Mouse (Mus musculus): ENCODE data around the gene Ptpn23. TPM values are rescaled to one million over a fixed set of nuclear protein-coding genes. Genes with fewer than 3 reads are reported as not detected.

The Ptpn23 gene
- total and polyA plus RNA-seq, 3 experiments = 7.3 to 40.1 TPM; not detected in 1

DNA sequence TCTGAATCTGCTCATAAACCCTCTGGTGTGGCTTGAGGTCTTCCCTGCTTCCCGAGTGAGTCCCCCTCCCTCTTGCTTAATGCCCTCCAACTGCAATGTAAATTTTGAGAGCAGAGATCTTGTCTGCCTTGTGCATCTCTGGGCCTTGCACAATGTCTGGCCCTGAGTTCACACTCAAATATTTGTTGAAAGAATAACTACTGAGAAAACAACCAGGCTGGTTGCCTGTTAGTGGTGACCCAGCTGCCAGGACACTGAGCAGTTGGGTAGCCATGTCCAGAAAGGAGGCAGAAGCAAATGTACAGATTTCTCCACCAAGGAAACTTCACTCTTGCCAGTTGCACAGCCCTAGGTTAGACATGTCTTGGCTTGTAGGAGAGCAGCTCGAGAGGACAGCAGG lies 49.7 kb downstream of the Ptpn23 start:
- Histone ChIP-seq H3K4me1 (ENCODE audit: control insufficient read depth in 1 of 2, insufficient read depth in 2 of 2, low read length in 2 of 2) (no peaks in the 10 kb centered on the region), H3K36me3 (ENCODE audit: control insufficient read depth in 1 of 2, insufficient read depth in 2 of 2, low read length in 2 of 2) (peaks cover 0 to 7% of the 10 kb centered on the region in 2 experiments; a peak in 2 of 4 replicates), H3K4me3 (ENCODE audit: control insufficient read depth in 1 of 2, insufficient read depth in 1 of 2, low read depth in 2 of 2, low read length in 2 of 2) (no peak overlapping the region), H3K9ac (ENCODE audit: control insufficient read depth, low read depth, low read length, poor library complexity, severe bottlenecking) (no peak overlapping the region), H3K9me3 (replicated peaks; ENCODE audit: insufficient read depth, low read length) (no peaks in the 10 kb centered on the region), H3K27ac (ENCODE audit: control insufficient read depth, low read depth, low read length) (no peak overlapping the region), H3K27me3 (ENCODE audit: control insufficient read depth in 1 of 2, insufficient read depth in 2 of 2, low read length in 2 of 2) (no peaks in the 10 kb centered on the region), H3K79me2 (ENCODE audit: control insufficient read depth, insufficient read depth, low read length, poor library complexity) (no peaks in the 10 kb centered on the region)
- no peak for DNase-seq (ENCODE audit: low read depth, low spot score)
- TF ChIP-seq TAL1 (IDR thresholded peaks at IDR 0.05; ENCODE audit: low read length) = no peak
- TF ChIP-seq POLR2AphosphoS2 (IDR thresholded peaks at IDR 0.05; ENCODE audit: low read length) = no peak
- no peak for TF ChIP-seq MYC (IDR thresholded peaks at IDR 0.05; ENCODE audit: low read depth, low read length)
- TF ChIP-seq GATA1 (IDR thresholded peaks at IDR 0.05; ENCODE audit: low read depth, low read length) = no peak
- TF ChIP-seq ELF1 (IDR thresholded peaks at IDR 0.05; ENCODE audit: low read depth, low read length) = no peak
- TF ChIP-seq NELFE (IDR thresholded peaks at IDR 0.05; ENCODE audit: low read depth, low read length) = no peak
- TF ChIP-seq USF2 (IDR thresholded peaks at IDR 0.05; ENCODE audit: borderline replicate concordance in 1 of 2, insufficient read depth in 1 of 2, low read depth in 1 of 2, low read length in 2 of 2) = no peak
- no peak for TF ChIP-seq POLR2A (IDR thresholded peaks at IDR 0.05; ENCODE audit: control insufficient read depth in 1 of 2, insufficient read depth in 1 of 2, low read depth in 1 of 2, low read length in 2 of 2, poor library complexity in 1 of 2)
- no peak for TF ChIP-seq CTCF (IDR thresholded peaks at IDR 0.05 in 2 of 3, conservative IDR thresholded peaks at IDR 0.05 in 1 of 3; ENCODE audit: control insufficient read depth in 1 of 3, insufficient read depth in 1 of 3, low read depth in 2 of 3, low read length in 3 of 3, poor library complexity in 1 of 3, severe bottlenecking in 1 of 3)
- TF ChIP-seq MYB (IDR thresholded peaks at IDR 0.05; ENCODE audit: low read depth, low read length) = no peak

DNA sequence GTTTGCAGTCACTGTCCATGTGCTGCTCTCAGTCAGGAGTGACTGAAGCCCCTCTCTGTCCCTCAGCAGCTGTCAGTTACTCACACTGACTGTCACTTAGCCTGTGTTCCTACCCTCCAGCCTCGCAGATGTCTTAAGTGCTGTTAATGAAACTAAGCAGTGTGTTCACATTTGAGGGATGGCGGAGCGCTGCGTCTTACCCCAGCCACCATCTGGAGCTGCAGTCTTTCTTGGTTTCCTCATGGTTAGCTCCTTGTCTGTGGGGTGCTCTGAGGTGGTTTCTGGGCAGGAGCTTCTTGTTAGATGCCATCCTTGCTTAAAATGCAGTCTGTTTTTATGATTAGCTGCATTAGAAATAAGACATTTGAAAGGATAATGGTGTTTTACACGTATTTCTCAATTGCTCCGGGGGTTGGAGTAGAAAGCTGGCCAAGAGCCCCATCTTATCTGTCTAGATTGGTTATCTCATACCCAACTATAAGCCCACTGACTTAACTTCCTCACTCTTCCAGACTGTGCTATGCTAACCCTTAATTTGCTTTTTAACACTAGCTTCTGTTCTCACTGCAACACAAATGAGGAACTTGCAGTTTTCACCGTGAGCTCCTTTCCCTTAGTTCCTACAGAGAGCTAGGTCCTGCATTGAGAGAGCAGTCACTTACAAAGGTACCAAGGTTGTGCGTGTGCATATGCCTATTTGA lies 55.9 kb downstream of the Ptpn23 start:
- peak; percentile 88 for DNase-seq (ENCODE audit: low read depth, low spot score)
- TF ChIP-seq ETS1 (IDR thresholded peaks at IDR 0.05; ENCODE audit: low read depth, low read length) = peak; percentile 77
- TF ChIP-seq NRF1 (IDR thresholded peaks at IDR 0.05; ENCODE audit: insufficient read depth, low read depth, low read length, poor library complexity, severe bottlenecking) = no peak
- TF ChIP-seq ZNF384 (IDR thresholded peaks at IDR 0.05; ENCODE audit: low read depth, low read length) = no peak
- peak; percentile 58 for TF ChIP-seq TCF12 (IDR thresholded peaks at IDR 0.05; ENCODE audit: low read depth, low read length)
- no peak for TF ChIP-seq E2F4 (IDR thresholded peaks at IDR 0.05; ENCODE audit: borderline replicate concordance, low read depth, low read length)
- TF ChIP-seq SIN3A (IDR thresholded peaks at IDR 0.05; ENCODE audit: low read length) = peak; percentile 88
- TF ChIP-seq ELF1 (IDR thresholded peaks at IDR 0.05; ENCODE audit: low read depth, low read length) = peak; percentile 45; the same call in 1 of the 2 replicates
- no peak for TF ChIP-seq UBTF (IDR thresholded peaks at IDR 0.05; ENCODE audit: borderline replicate concordance, insufficient read depth, low read depth, low read length)
- TF ChIP-seq MYC (IDR thresholded peaks at IDR 0.05; ENCODE audit: low read depth, low read length) = peak; percentile 61; the same call in 1 of the 2 replicates
- TF ChIP-seq MYB (IDR thresholded peaks at IDR 0.05; ENCODE audit: low read depth, low read length) = no peak
- TF ChIP-seq RCOR1 (IDR thresholded peaks at IDR 0.05; ENCODE audit: low read depth, low read length) = peak; percentile 61
- no peak for TF ChIP-seq POLR2A (IDR thresholded peaks at IDR 0.05; ENCODE audit: control insufficient read depth in 1 of 2, insufficient read depth in 1 of 2, low read depth in 1 of 2, low read length in 2 of 2, poor library complexity in 1 of 2)
- no peak for TF ChIP-seq MAFK (IDR thresholded peaks at IDR 0.05; ENCODE audit: borderline replicate concordance, low read depth, low read length)
- TF ChIP-seq MAZ (IDR thresholded peaks at IDR 0.05; ENCODE audit: low read depth, low read length) = peak; percentile 74
- TF ChIP-seq CTCF (IDR thresholded peaks at IDR 0.05 in 2 of 3, conservative IDR thresholded peaks at IDR 0.05 in 1 of 3; ENCODE audit: control insufficient read depth in 1 of 3, insufficient read depth in 1 of 3, low read depth in 2 of 3, low read length in 3 of 3, poor library complexity in 1 of 3, severe bottlenecking in 1 of 3) = no peak
- peak; percentile 57 to 95; a peak in 3 of 4 replicates for TF ChIP-seq EP300 (IDR thresholded peaks at IDR 0.05; ENCODE audit: low read depth in 1 of 2, low read length in 2 of 2)
- TF ChIP-seq POLR2AphosphoS2 (IDR thresholded peaks at IDR 0.05; ENCODE audit: low read length) = no peak
- TF ChIP-seq RAD21 (IDR thresholded peaks at IDR 0.05; ENCODE audit: low read depth, low read length) = no peak
- 0 out of 2 replicates have a peak, but pooled peaks have one; percentile 15 for TF ChIP-seq MAX (IDR thresholded peaks at IDR 0.05; ENCODE audit: low read length)
- TF ChIP-seq GATA1 (IDR thresholded peaks at IDR 0.05; ENCODE audit: low read depth, low read length) = peak; percentile 98
- no peak for TF ChIP-seq CHD2 (IDR thresholded peaks at IDR 0.05; ENCODE audit: low read length)
- TF ChIP-seq CHD1 (IDR thresholded peaks at IDR 0.05; ENCODE audit: low read depth, low read length) = 0 out of 2 replicates have a peak, but pooled peaks have one; percentile 67
- 0 out of 2 replicates have a peak, but pooled peaks have one; percentile 49 for TF ChIP-seq MXI1 (IDR thresholded peaks at IDR 0.05; ENCODE audit: low read depth, low read length)
- TF ChIP-seq SMC3 (IDR thresholded peaks at IDR 0.05; ENCODE audit: low read depth, low read length) = peak; percentile 8; the same call in 1 of the 2 replicates
- peak; percentile 58 for TF ChIP-seq HCFC1 (IDR thresholded peaks at IDR 0.05; ENCODE audit: low read depth, low read length)

More for the DNA sequence above, 55.9 kb downstream of the Ptpn23 start:
- 0 out of 2 replicates have a peak, but pooled peaks cover 1% of the 10 kb centered on the region for H3K79me2 ChIP-seq (ENCODE audit: control insufficient read depth, insufficient read depth, low read length, poor library complexity)
- no peaks in the 10 kb centered on the region for H3K27me3 ChIP-seq (ENCODE audit: control insufficient read depth in 1 of 2, insufficient read depth in 2 of 2, low read length in 2 of 2)
- no peaks in the 10 kb centered on the region for H3K9me3 ChIP-seq (replicated peaks; ENCODE audit: insufficient read depth, low read length)
- H3K9ac ChIP-seq (ENCODE audit: control insufficient read depth, low read depth, low read length, poor library complexity, severe bottlenecking) = peak overlapping the region; percentile 3
- peaks cover 15 to 19% of the 10 kb centered on the region in 2 experiments for H3K4me1 ChIP-seq (ENCODE audit: control insufficient read depth in 1 of 2, insufficient read depth in 2 of 2, low read length in 2 of 2)
- peak overlapping the region; percentile 11 to 40 for H3K4me3 ChIP-seq (ENCODE audit: control insufficient read depth in 1 of 2, insufficient read depth in 1 of 2, low read depth in 2 of 2, low read length in 2 of 2)
- peaks cover 2 to 18% of the 10 kb centered on the region in 2 experiments for H3K36me3 ChIP-seq (ENCODE audit: control insufficient read depth in 1 of 2, insufficient read depth in 2 of 2, low read length in 2 of 2)
- H3K27ac ChIP-seq (ENCODE audit: control insufficient read depth, low read depth, low read length) = peak overlapping the region; percentile 43

Data from MEL (cell line).